Mouse (Mus musculus): ENCODE results near the gene Aff1. TPM values are rescaled to one million over a fixed set of nuclear protein-coding genes. Genes with fewer than 3 reads are reported as not detected.

Aff1 gene
- polyA plus RNA-seq, 1 experiment from 2014 or later, result 11.4 TPM

DNA sequence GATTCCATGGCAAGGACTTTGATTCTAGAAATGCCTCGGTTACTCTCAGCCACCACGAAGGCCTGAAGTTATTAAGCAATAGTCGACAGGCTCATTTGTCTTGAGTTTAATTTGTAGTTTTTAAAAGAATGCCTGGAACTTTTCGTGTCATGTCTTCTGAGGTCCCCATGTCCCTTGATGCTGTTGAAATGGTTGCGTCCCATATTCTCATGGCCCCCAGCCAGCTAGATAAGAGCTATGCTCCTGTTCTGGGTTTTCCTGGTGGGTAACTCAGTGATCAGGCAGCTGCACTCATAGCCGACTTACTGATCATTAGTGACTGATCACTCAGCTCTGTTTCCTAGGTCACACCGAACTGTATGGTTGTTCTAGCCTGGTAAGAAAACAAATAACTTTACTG lies 69.6 kb downstream of the Aff1 start:
- WGBS, result 65% methylated on average over 7 of the region's 7 CpGs
- Histone ChIP-seq H3K4me2 (no peak overlapping the region), H3K27ac (ENCODE audit: poor library complexity, severe bottlenecking) (no peak overlapping the region)

DNA sequence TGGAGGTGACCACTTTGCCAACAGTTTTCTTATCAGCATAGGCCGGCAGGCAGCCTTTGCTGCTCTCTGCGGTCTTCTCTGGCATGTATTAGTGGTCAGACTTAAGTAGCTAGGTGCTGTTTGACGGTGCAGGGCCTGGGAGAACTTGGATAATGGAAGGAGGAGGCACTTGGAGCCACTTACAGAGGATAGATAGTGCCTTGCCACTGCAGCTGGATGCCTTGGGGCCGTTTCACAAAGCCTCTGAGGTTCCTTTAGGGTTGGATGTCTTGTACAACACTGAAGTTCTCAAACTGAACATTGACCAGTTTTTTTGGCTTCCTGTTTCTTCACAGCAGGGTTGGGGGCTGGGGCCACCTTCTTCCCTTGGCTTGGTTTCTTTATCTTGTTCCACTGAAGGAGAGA lies 70.7 kb downstream of the Aff1 start:
- H3K36me3 ChIP-seq, result peaks cover 3% of the 10 kb centered on the region; the same call in 1 of the 2 replicates
- peaks cover 40% of the 10 kb centered on the region for H3K4me1 ChIP-seq (replicated peaks)
- 16% methylated on average over 4 of the region's 4 CpGs for WGBS
- H3K9me3 ChIP-seq (replicated peaks), result peaks cover 7% of the 10 kb centered on the region; the same call in 1 of the 2 replicates
- H3K27me3 ChIP-seq (replicated peaks), result no peaks in the 10 kb centered on the region
- H3K27ac ChIP-seq (ENCODE audit: poor library complexity, severe bottlenecking), result peak overlapping the region; percentile 53; the same call in 1 of the 2 replicates
- H3K9ac ChIP-seq, result no peak overlapping the region
- H3K4me2 ChIP-seq, result peak overlapping the region; percentile 9
- ATAC-seq (ENCODE audit: insufficient number of reproducible peaks, low FRiP score), result peak; percentile 10; the same call in 1 of the 2 replicates
- H3K4me3 ChIP-seq, result no peak overlapping the region

More for the DNA sequence above, 69.6 kb downstream of the Aff1 start:
- Histone ChIP-seq H3K4me1 (replicated peaks) (peaks cover 46% of the 10 kb centered on the region), H3K27me3 (replicated peaks) (no peaks in the 10 kb centered on the region), H3K36me3 (peaks cover 3% of the 10 kb centered on the region; the same call in 1 of the 2 replicates), H3K4me3 (no peak overlapping the region), H3K9me3 (replicated peaks) (peaks cover 7% of the 10 kb centered on the region; the same call in 1 of the 2 replicates), H3K9ac (no peak overlapping the region)
- ATAC-seq (ENCODE audit: insufficient number of reproducible peaks, low FRiP score), result no peak

DNA sequence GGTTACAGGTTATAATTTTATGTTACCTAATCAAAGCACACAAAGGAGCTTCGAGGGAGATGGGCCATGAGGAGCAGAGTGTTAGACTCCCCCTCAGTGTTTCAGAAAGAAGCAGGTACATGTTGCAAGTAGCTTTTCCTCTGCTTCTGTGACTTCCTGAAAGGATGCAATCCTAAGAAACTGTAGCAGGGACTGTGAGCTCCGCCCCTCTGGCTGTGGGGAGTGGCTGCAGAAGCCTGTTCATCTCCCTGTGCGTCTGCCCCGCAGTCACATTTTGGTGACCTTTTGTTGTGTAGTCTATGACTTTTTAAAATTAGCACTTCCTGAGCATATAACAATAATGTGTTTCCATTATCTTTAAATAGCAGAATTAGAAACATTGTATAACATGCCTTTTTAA lies 73.2 kb downstream of the Aff1 start:
- WGBS, result 90% methylated on average over 4 of the region's 4 CpGs
- ATAC-seq (ENCODE audit: insufficient number of reproducible peaks, low FRiP score), result no peak
- Histone ChIP-seq H3K4me3 (no peak overlapping the region), H3K4me1 (replicated peaks) (peaks cover 36% of the 10 kb centered on the region), H3K9ac (no peak overlapping the region), H3K9me3 (replicated peaks) (peaks cover 7% of the 10 kb centered on the region; the same call in 1 of the 2 replicates), H3K27me3 (replicated peaks) (no peaks in the 10 kb centered on the region), H3K36me3 (peaks cover 3% of the 10 kb centered on the region; the same call in 1 of the 2 replicates), H3K27ac (ENCODE audit: poor library complexity, severe bottlenecking) (no peak overlapping the region), H3K4me2 (no peak overlapping the region)

DNA sequence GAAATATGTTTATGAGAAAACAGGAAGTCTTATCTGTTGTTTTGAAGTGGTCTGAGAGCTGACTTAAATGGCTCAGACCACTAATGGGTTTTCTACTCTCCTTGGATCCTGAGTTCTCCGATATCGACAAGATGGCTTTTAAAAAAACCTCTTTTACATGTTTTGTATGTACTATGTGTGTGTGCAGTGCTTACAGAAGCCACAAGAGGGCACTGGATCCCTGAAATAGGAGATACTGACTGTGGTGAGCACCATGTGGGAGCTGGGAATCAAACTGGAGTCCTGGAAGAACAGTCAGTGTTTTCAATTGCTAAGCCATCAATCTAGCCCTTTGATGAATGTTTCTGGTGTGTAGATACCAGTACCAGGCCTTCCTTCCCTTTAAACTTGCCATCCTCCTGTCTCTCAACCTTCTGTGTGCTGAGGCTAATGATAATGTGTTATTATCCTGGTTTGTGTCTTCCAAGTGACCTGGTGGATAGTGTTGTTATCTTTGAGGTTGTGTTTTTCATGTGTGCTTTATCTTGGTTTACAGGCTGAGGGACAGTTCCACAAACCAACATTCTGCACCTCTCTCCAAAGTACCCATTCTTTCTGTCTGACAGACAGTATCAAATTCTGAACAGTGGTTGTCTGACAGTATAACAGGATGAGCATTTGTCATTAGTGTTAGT lies 73.7 kb downstream of the Aff1 start:
- Histone ChIP-seq H3K36me3 (peaks cover 3% of the 10 kb centered on the region; the same call in 1 of the 2 replicates), H3K4me2 (no peak overlapping the region), H3K4me3 (no peak overlapping the region), H3K4me1 (replicated peaks) (peaks cover 35% of the 10 kb centered on the region), H3K27ac (ENCODE audit: poor library complexity, severe bottlenecking) (no peak overlapping the region), H3K27me3 (replicated peaks) (no peaks in the 10 kb centered on the region), H3K9ac (no peak overlapping the region), H3K9me3 (replicated peaks) (peaks cover 7% of the 10 kb centered on the region; the same call in 1 of the 2 replicates)
- WGBS, result 99% methylated on average over 2 of the region's 2 CpGs
- ATAC-seq (ENCODE audit: insufficient number of reproducible peaks, low FRiP score), result no peak

DNA sequence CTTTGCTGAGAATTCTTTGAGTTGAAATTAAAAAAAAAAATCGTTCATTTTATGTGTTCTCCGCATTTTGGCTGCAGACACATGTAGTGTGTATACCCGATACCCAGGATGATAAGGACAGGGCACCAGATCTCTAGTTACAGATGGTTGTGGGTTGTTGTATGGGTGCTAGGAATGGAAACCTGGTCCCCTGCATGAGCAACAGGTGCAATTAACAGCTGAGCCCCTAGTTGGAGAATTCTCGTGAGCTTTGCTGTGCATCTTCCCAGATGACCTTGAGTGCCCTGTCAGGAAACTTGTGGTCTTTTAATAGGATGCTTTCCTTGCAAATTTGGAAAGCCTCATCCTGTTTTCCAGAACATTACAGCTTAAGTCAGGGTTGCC lies 74.2 kb downstream of the Aff1 start:
- Histone ChIP-seq H3K9ac (no peak overlapping the region), H3K36me3 (peaks cover 3% of the 10 kb centered on the region; the same call in 1 of the 2 replicates), H3K4me1 (replicated peaks) (peaks cover 37% of the 10 kb centered on the region), H3K4me3 (no peak overlapping the region), H3K4me2 (no peak overlapping the region), H3K27me3 (replicated peaks) (no peaks in the 10 kb centered on the region), H3K9me3 (replicated peaks) (peaks cover 7% of the 10 kb centered on the region; the same call in 1 of the 2 replicates), H3K27ac (ENCODE audit: poor library complexity, severe bottlenecking) (no peak overlapping the region)
- ATAC-seq (ENCODE audit: insufficient number of reproducible peaks, low FRiP score), result no peak
- WGBS, result 90% methylated on average over 4 of the region's 4 CpGs

DNA sequence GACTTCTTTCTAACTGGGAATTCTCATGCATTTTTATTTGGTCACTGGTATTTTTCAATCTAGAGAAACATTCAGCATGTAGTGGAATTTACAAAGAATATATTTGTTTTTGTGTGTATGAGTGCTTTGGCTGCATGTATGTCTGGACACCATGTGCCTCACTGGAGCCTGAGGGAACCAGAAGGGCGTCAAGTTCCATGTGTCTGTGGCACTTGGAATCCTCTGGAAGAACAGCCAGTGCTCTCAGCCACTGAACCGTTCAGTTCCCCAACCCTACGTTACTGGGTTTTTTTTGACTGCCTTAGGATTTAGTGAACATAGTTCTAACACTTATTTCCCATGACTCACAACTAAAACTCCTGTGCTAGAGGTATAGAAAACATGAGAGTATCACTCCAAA lies 76.8 kb downstream of the Aff1 start:
- H3K9ac ChIP-seq, result no peak overlapping the region
- WGBS, result 71% methylated on average over 3 of the region's 3 CpGs
- no peak overlapping the region for H3K27ac ChIP-seq (ENCODE audit: poor library complexity, severe bottlenecking)
- peaks cover 41% of the 10 kb centered on the region for H3K4me1 ChIP-seq (replicated peaks)
- H3K4me2 ChIP-seq, result no peak overlapping the region
- no peaks in the 10 kb centered on the region for H3K27me3 ChIP-seq (replicated peaks)
- H3K9me3 ChIP-seq (replicated peaks), result peaks cover 7% of the 10 kb centered on the region; the same call in 1 of the 2 replicates
- H3K36me3 ChIP-seq, result peaks cover 3% of the 10 kb centered on the region; the same call in 1 of the 2 replicates
- ATAC-seq (ENCODE audit: insufficient number of reproducible peaks, low FRiP score), result no peak
- no peak overlapping the region for H3K4me3 ChIP-seq

DNA sequence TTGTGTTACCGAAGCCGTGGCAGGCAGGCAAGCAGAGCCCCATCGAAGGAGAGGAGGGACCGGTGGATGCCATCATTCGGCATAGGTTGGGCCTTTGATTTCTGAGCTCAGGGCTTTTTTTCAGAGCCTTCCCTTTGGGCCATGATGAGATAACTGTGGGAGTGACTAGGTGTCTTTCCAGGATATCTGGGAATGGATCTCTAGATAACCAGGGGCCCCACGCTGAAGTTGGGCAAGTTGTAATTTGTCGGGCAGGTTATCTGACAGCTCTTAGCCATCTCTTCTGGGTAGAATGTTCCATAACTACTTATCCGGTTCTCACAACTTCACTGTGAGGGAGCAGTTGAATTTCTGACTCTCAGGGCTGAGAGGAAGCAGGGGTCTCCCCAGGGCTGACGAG lies 77.5 kb downstream of the Aff1 start:
- Histone ChIP-seq H3K9me3 (replicated peaks) (peaks cover 7% of the 10 kb centered on the region; the same call in 1 of the 2 replicates), H3K9ac (0 out of 2 replicates have a peak overlapping the region, but pooled peaks have one; percentile 13), H3K36me3 (peaks cover 3% of the 10 kb centered on the region; the same call in 1 of the 2 replicates), H3K27me3 (replicated peaks) (no peaks in the 10 kb centered on the region), H3K27ac (ENCODE audit: poor library complexity, severe bottlenecking) (peak overlapping the region; percentile 30; the same call in 1 of the 2 replicates), H3K4me2 (no peak overlapping the region), H3K4me3 (no peak overlapping the region), H3K4me1 (replicated peaks) (peaks cover 48% of the 10 kb centered on the region)
- no peak for ATAC-seq (ENCODE audit: insufficient number of reproducible peaks, low FRiP score)
- 45% methylated on average over 9 of the region's 9 CpGs for WGBS

DNA sequence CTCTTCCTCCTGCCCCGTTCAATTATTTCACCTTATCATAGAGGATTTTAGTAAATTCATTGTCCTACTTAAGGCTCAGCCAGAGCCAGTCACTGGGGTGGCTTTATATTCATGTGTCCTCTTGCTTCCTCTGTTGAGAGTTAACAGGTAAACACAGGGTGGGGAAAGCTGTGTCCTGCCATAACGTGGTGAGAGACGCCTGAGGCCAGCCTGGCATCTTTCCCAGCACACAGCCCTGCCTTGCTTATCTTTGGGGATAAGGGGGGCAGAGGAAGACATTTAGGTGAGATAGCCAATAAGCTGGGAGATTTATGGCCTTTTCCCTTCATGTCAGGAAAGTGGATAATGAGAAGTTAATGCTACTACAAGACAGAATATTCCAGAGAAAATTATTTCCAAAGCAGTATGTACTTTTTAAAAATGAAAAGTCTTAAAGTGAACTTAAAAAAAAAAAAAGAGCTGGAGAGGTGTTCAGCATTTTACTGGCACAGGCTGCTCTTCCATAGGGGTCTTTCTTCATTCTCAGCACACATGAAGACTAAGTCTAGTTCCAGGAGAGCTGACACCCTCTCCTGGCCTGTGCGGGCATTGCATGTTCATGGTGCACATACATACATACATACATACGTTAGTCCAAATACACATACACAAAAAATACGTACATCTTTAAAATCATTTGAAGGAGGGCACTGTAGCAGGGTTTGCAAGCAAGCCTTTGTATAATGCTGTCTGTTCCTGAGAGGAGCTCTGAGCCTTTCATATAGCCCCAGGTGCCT lies 78.5 kb downstream of the Aff1 start:
- Histone ChIP-seq H3K9me3 (replicated peaks) (peaks cover 3% of the 10 kb centered on the region; the same call in 1 of the 2 replicates), H3K36me3 (peaks cover 3% of the 10 kb centered on the region; the same call in 1 of the 2 replicates), H3K27ac (ENCODE audit: poor library complexity, severe bottlenecking) (0 out of 2 replicates have a peak overlapping the region, but pooled peaks have one; percentile 30), H3K4me1 (replicated peaks) (peaks cover 57% of the 10 kb centered on the region), H3K27me3 (replicated peaks) (no peaks in the 10 kb centered on the region), H3K9ac (peak overlapping the region; percentile 13; the same call in 1 of the 2 replicates), H3K4me2 (no peak overlapping the region), H3K4me3 (no peak overlapping the region)
- WGBS, result 54% methylated on average over 6 of the region's 6 CpGs
- no peak for ATAC-seq (ENCODE audit: insufficient number of reproducible peaks, low FRiP score)

DNA sequence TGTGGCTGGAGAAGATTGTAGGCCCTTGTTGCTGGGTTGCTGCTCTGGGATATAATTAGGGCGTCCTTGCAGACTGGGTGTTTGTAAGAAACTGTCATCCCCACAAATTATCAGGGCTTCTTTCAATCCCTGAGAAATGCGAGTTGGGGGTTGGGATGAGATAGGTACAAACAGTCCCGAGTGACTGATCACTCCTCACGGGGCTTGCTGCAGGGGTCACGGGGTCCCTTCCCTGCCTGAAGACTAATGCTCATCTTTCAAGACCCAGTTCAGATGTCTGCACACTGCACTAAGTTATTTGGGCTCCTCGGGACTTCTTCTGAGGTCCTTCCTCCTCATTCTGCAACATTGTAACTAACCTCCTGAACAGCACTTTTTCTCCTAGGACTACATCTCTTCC lies 79.2 kb downstream of the Aff1 start:
- Histone ChIP-seq H3K9ac (no peak overlapping the region), H3K27me3 (replicated peaks) (no peaks in the 10 kb centered on the region), H3K4me1 (replicated peaks) (peaks cover 61% of the 10 kb centered on the region), H3K4me2 (no peak overlapping the region), H3K4me3 (no peak overlapping the region), H3K36me3 (no peaks in the 10 kb centered on the region), H3K27ac (ENCODE audit: poor library complexity, severe bottlenecking) (no peak overlapping the region; the same call in 1 of the 2 replicates), H3K9me3 (replicated peaks) (no peaks in the 10 kb centered on the region)
- ATAC-seq (ENCODE audit: insufficient number of reproducible peaks, low FRiP score), result no peak
- 29% methylated on average over 6 of the region's 6 CpGs for WGBS

DNA sequence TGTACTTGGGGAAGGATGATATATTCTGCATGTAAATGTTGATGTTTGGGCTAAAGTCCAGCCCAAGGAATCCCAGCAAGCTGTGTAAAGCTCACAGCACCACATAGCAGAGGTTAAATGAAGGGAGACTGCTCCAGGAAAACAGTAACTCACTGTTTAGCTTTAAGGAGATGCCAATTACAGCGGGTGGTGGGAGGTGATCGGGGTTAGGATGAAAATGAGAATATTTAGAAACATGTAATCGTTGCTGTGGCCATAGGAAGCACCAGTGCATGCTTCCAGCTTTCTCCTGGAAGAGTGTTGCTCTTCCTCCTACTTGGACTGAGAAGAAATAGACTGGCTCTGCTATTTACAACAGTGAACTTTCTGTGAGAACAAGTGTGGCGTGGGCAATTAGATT lies 80.1 kb downstream of the Aff1 start:
- Histone ChIP-seq H3K4me3 (no peak overlapping the region), H3K4me2 (0 out of 2 replicates have a peak overlapping the region, but pooled peaks have one; percentile 44), H3K27ac (ENCODE audit: poor library complexity, severe bottlenecking) (0 out of 2 replicates have a peak overlapping the region, but pooled peaks have one; percentile 37), H3K9me3 (replicated peaks) (no peaks in the 10 kb centered on the region), H3K27me3 (replicated peaks) (no peaks in the 10 kb centered on the region; the same call in 1 of the 2 replicates), H3K36me3 (no peaks in the 10 kb centered on the region), H3K9ac (peak overlapping the region; percentile 48; the same call in 1 of the 2 replicates), H3K4me1 (replicated peaks) (peaks cover 62% of the 10 kb centered on the region)
- no peak for ATAC-seq (ENCODE audit: insufficient number of reproducible peaks, low FRiP score)
- WGBS, result 34% methylated on average over 4 of the region's 4 CpGs

DNA sequence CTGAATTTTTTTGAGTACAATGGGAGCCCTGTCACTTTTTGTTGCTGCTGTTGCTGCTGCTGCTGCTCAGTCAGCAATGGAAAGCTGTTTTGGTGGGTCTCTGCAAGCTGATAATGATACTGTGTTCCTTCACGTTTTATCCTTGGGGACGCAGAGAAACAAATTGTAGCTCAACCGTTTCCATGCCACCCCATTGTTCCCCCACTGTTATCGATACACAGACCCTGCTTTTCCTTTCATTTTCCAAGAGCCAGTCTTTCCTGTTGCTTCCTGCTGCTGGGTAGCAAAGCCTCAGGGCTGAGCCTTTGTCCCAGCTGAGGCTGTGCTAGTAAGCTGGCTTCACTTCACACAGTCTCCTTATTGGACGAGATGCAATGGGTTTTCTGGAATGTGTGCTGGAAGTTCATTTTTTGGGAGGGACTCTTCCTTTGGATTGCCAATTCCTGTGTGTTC lies 81.0 kb downstream of the Aff1 start:
- H3K4me1 ChIP-seq (replicated peaks), result peaks cover 70% of the 10 kb centered on the region
- H3K36me3 ChIP-seq, result no peaks in the 10 kb centered on the region
- no peaks in the 10 kb centered on the region for H3K9me3 ChIP-seq (replicated peaks)
- WGBS, result 12% methylated on average over 5 of the region's 5 CpGs
- peak overlapping the region; percentile 72 for H3K27ac ChIP-seq (ENCODE audit: poor library complexity, severe bottlenecking)
- peak overlapping the region; percentile 44 for H3K4me2 ChIP-seq
- H3K9ac ChIP-seq, result peak overlapping the region; percentile 53; the same call in 1 of the 2 replicates
- ATAC-seq (ENCODE audit: insufficient number of reproducible peaks, low FRiP score), result peak; percentile 61
- no peaks in the 10 kb centered on the region; the same call in 1 of the 2 replicates for H3K27me3 ChIP-seq (replicated peaks)
- no peak overlapping the region for H3K4me3 ChIP-seq

Data from heart, embryonic 12.5 days (tissue).